Mouse (Mus musculus): Measurements from ENCODE around the gene Sspo.

- TF ChIP-seq ZC3H11A (IDR thresholded peaks at IDR 0.05; ENCODE audit: borderline replicate concordance, low read depth, low read length) (no peak), ZNF384 (IDR thresholded peaks at IDR 0.05; ENCODE audit: low read depth, low read length) (no peak), HCFC1 (IDR thresholded peaks at IDR 0.05; ENCODE audit: borderline replicate concordance, insufficient read depth, low read length) (no peak), MAFK (IDR thresholded peaks at IDR 0.05; ENCODE audit: insufficient read depth, low read depth, low read length) (no peak)
Observed at GRCm38 (mm10) chr6:48416486-48416885, 31.5 kb upstream of the Sspo start.

Measured in ES-E14 (cell line).